Mouse (Mus musculus): Measurements from ENCODE around the gene Zbtb39. TPM values are rescaled to one million over a fixed set of nuclear protein-coding genes. Genes with fewer than 3 reads are reported as not detected.
A peak's percentile ranks its signal among the peaks of the same experiment; 100 is the strongest.

The Zbtb39 gene
- total and polyA plus RNA-seq, 3 experiments, result 5.1 to 11.0 TPM; not detected in 1

- TF ChIP-seq ELF1 (IDR thresholded peaks at IDR 0.05; ENCODE audit: low read depth, low read length) (peak; percentile 76; the same call in 1 of the 2 replicates), MYC (IDR thresholded peaks at IDR 0.05; ENCODE audit: low read depth, low read length) (peak; percentile 96), MAX (IDR thresholded peaks at IDR 0.05; ENCODE audit: low read length) (peak; percentile 83), UBTF (IDR thresholded peaks at IDR 0.05; ENCODE audit: borderline replicate concordance, insufficient read depth, low read depth, low read length) (no peak), TCF12 (IDR thresholded peaks at IDR 0.05; ENCODE audit: low read depth, low read length) (peak; percentile 67), TAL1 (IDR thresholded peaks at IDR 0.05; ENCODE audit: low read length) (peak; percentile 67), EP300 (IDR thresholded peaks at IDR 0.05; ENCODE audit: low read depth in 1 of 2, low read length in 2 of 2) (peak; percentile 82 to 83), BHLHE40 (IDR thresholded peaks at IDR 0.05; ENCODE audit: borderline replicate concordance, low read depth, low read length) (peak; percentile 84), KAT2A (conservative IDR thresholded peaks at IDR 0.05; ENCODE audit: low read depth, low read length) (peak; percentile 37; the same call in 1 of the 2 replicates), MYB (IDR thresholded peaks at IDR 0.05; ENCODE audit: low read depth, low read length) (0 out of 2 replicates have a peak, but pooled peaks have one; percentile 30), MAZ (IDR thresholded peaks at IDR 0.05; ENCODE audit: low read depth, low read length) (peak; percentile 35; the same call in 1 of the 2 replicates), GATA1 (IDR thresholded peaks at IDR 0.05; ENCODE audit: low read depth, low read length) (peak; percentile 67), NRF1 (IDR thresholded peaks at IDR 0.05; ENCODE audit: insufficient read depth, low read depth, low read length, poor library complexity, severe bottlenecking) (peak; percentile 30; the same call in 1 of the 2 replicates)
Measured at GRCm38 (mm10) chr10:127736916-127737315, 2.4 kb upstream of the Zbtb39 start (continued).

GRCm38 (mm10) chr10:127737552-127737951 is 1.8 kb upstream of the Zbtb39 start:
- Histone ChIP-seq H3K4me1 (ENCODE audit: control insufficient read depth in 1 of 2, insufficient read depth in 2 of 2, low read length in 2 of 2) (peaks cover 5 to 23% of the 10 kb centered on the region in 2 experiments; a peak in 3 of 4 replicates), H3K36me3 (ENCODE audit: control insufficient read depth in 1 of 2, insufficient read depth in 2 of 2, low read length in 2 of 2) (peaks cover 0 to 23% of the 10 kb centered on the region in 2 experiments; a peak in 2 of 4 replicates), H3K9ac (ENCODE audit: control insufficient read depth, low read depth, low read length, poor library complexity, severe bottlenecking) (peak overlapping the region; percentile 49), H3K79me2 (ENCODE audit: control insufficient read depth, insufficient read depth, low read length, poor library complexity) (peaks cover 9% of the 10 kb centered on the region), H3K27ac (ENCODE audit: control insufficient read depth, low read depth, low read length) (peak overlapping the region; percentile 89), H3K9me3 (replicated peaks; ENCODE audit: insufficient read depth, low read length) (no peaks in the 10 kb centered on the region), H3K27me3 (ENCODE audit: control insufficient read depth in 1 of 2, insufficient read depth in 2 of 2, low read length in 2 of 2) (no peaks in the 10 kb centered on the region), H3K4me3 (ENCODE audit: control insufficient read depth in 1 of 2, insufficient read depth in 1 of 2, low read depth in 2 of 2, low read length in 2 of 2) (peak overlapping the region; percentile 32)
- TF ChIP-seq POLR2AphosphoS2 (IDR thresholded peaks at IDR 0.05; ENCODE audit: low read length) (no peak), SIN3A (IDR thresholded peaks at IDR 0.05; ENCODE audit: low read length) (no peak), POLR2AphosphoS5 (IDR thresholded peaks at IDR 0.05; ENCODE audit: borderline replicate concordance, low read depth, low read length) (no peak), UBTF (IDR thresholded peaks at IDR 0.05; ENCODE audit: borderline replicate concordance, insufficient read depth, low read depth, low read length) (no peak), TBP (IDR thresholded peaks at IDR 0.05; ENCODE audit: low read depth, low read length) (no peak), E2F4 (IDR thresholded peaks at IDR 0.05; ENCODE audit: borderline replicate concordance, low read depth, low read length) (no peak), MEF2A (IDR thresholded peaks at IDR 0.05; ENCODE audit: extremely low read depth, insufficient replicate concordance, low read depth, low read length, poor library complexity, severe bottlenecking) (no peak), CHD2 (IDR thresholded peaks at IDR 0.05; ENCODE audit: low read length) (no peak)
- DNase-seq (ENCODE audit: low read depth, low spot score), result peak; percentile 54
